Mouse (Mus musculus) 416B (cell line): ENCODE data around the gene Oaf.

ENCODE experiments used
- DNase-seq: peaks from one replicate; pipeline ENCODE4 v3.0.0; 2011; ENCODE audit warnings: low read depth

Gene Oaf

GRCm38 (mm10) chr9:43225481-43225880 lies 14.2 kb downstream of the Oaf start:
- DNase-seq = no peak

GRCm38 (mm10) chr9:43224771-43225355 lies 14.8 kb downstream of the Oaf start:
- peak; percentile 86 for DNase-seq

- peak; percentile 73 for DNase-seq
Measured at GRCm38 (mm10) chr9:43222429-43222715, 17.3 kb downstream of the Oaf start.

GRCm38 (mm10) chr9:43221643-43222428 lies 17.9 kb downstream of the Oaf start:
- DNase-seq = peak; percentile 84

GRCm38 (mm10) chr9:43210771-43211450 lies 28.8 kb downstream of the Oaf start:
- peak; percentile 61 for DNase-seq

- no peak for DNase-seq
Measured at GRCm38 (mm10) chr9:43210190-43210682, 29.5 kb downstream of the Oaf start, which contains the start of gene Pou2f3. TSS of gene Pou2f3 (minus strand) at chr9:43210369.

- peak; percentile 50 for DNase-seq
Measured at GRCm38 (mm10) chr9:43206022-43206390, 33.7 kb downstream of the Oaf start.

GRCm38 (mm10) chr9:43205343-43206021 lies 34.2 kb downstream of the Oaf start:
- DNase-seq = no peak

- DNase-seq = no peak
Measured at GRCm38 (mm10) chr9:43200212-43200611, 39.5 kb downstream of the Oaf start.

GRCm38 (mm10) chr9:43194001-43194400 lies 45.7 kb downstream of the Oaf start:
- no peak for DNase-seq

- DNase-seq = no peak
Measured at GRCm38 (mm10) chr9:43191561-43191960, 48.1 kb downstream of the Oaf start.

GRCm38 (mm10) chr9:43189021-43189356 lies 50.7 kb downstream of the Oaf start:
- no peak for DNase-seq

- DNase-seq = no peak
Measured at GRCm38 (mm10) chr9:43188309-43189020, 51.2 kb downstream of the Oaf start.

- no peak for DNase-seq
Measured at GRCm38 (mm10) chr9:43179614-43180013, 60.1 kb downstream of the Oaf start.

- no peak for DNase-seq
Measured at GRCm38 (mm10) chr9:43178172-43178571, 61.5 kb downstream of the Oaf start.
